Mouse (Mus musculus) forebrain, embryonic 11.5 days (tissue): Measurements from ENCODE around the gene Bptf. TPM values are rescaled to one million over a fixed set of nuclear protein-coding genes. Genes with fewer than 3 reads are reported as not detected.
"Not testable (repeated sequence)": the region's sequence is repeated elsewhere in the genome, so short reads cannot be mapped to it uniquely, and the experiment has no call there.

Experiments used
- ATAC-seq: fragments of 200-750 bp; cut with Nextera tagmentation; replicated peaks from 2 replicates; pipeline ENCODE4 v1.8.0; 2017; ENCODE audit warnings: moderate TSS enrichment; ENCODE audit not compliant: low FRiP score
- DNase-seq: peaks from one replicate; pipeline ENCODE4 v3.0.0-alpha.2; 2017; ENCODE audit warnings: low spot score
- H3K27ac ChIP-seq: fragments of 300-500 bp; sonication (generic); 2 replicates; pipeline ENCODE4 v1.5.1; 2014; ENCODE audit warnings: low read depth, low read length
- H3K27me3 ChIP-seq: fragments of 300-500 bp; sonication (generic); 2 replicates; pipeline ENCODE4 v1.6.1; 2014; ENCODE audit warnings: mild to moderate bottlenecking, low read length, mixed read lengths; ENCODE audit not compliant: control insufficient read depth, insufficient read depth
- H3K36me3 ChIP-seq: fragments of 300-500 bp; sonication (generic); 2 replicates; pipeline ENCODE4 v1.6.1; 2014; ENCODE audit warnings: mild to moderate bottlenecking, low read length, moderate library complexity, mixed read lengths; ENCODE audit not compliant: control insufficient read depth, insufficient read depth
- H3K4me1 ChIP-seq: fragments of 300-500 bp; sonication (generic); replicated peaks from 2 replicates; pipeline ENCODE4 v1.6.1; 2014; ENCODE audit warnings: low read length, mixed read lengths; ENCODE audit not compliant: control insufficient read depth, insufficient read depth
- H3K4me2 ChIP-seq: fragments of 300-500 bp; sonication (generic); 2 replicates; pipeline ENCODE4 v1.6.1; 2014; ENCODE audit warnings: low read depth, mild to moderate bottlenecking, low read length, moderate library complexity, mixed read lengths; ENCODE audit not compliant: severe bottlenecking
- H3K4me3 ChIP-seq: fragments of 300-500 bp; sonication (generic); 2 replicates; pipeline ENCODE4 v1.5.1; 2014; ENCODE audit warnings: low read depth, low read length
- H3K9ac ChIP-seq: fragments of 300-500 bp; sonication (generic); 2 replicates; pipeline ENCODE4 v1.6.1; 2014; ENCODE audit warnings: low read length
- H3K9me3 ChIP-seq: fragments of 300-500 bp; sonication (generic); 2 replicates; pipeline ENCODE4 v1.6.1; 2016; ENCODE audit warnings: low read length, mixed read lengths; ENCODE audit not compliant: control insufficient read depth
- WGBS: fragments of 180-500 bp; shearing (Covaris S2); extraction: QIAGEN DNeasy Blood & Tissue Kit; methylation state at CpG from one replicate; pipeline ENCODE4 v1.1.7; 2014; 5-methylcytosine and 5-hydroxymethylcytosine counted together
- polyA plus RNA-seq: library from polyadenylated mRNA; unstranded; fragments of >200 nt; fragmentation: Nextera tagmentation; extraction: Ambion mirVana; gene quantifications from 2 replicates; pipeline ENCODE4 v1.2.1, GENCODE M21; 2014

Gene Bptf
- polyA plus RNA-seq, 1 experiment from 2014 or later, result 50.6 TPM

- no peaks in the 10 kb centered on the region for H3K4me1 ChIP-seq
- no peak for ATAC-seq
- WGBS, result 87% methylated on average over 2 of the region's 2 CpGs
Measured at GRCm38 (mm10) chr11:107142382-107142781, 10.5 kb upstream of the Bptf start.

GRCm38 (mm10) chr11:107140756-107141155 is 8.8 kb upstream of the Bptf start:
- Histone ChIP-seq H3K27ac (no peak overlapping the region), H3K4me1 (no peaks in the 10 kb centered on the region), H3K4me2 (no peak overlapping the region), H3K9ac (no peak overlapping the region), H3K9me3 (no peaks in the 10 kb centered on the region), H3K27me3 (no peaks in the 10 kb centered on the region), H3K36me3 (no peaks in the 10 kb centered on the region), H3K4me3 (no peak overlapping the region)
- no peak for DNase-seq
- WGBS, result 30% methylated on average over 6 of the region's 6 CpGs
- no peak for ATAC-seq

More at GRCm38 (mm10) chr11:107142382-107142781, 10.5 kb upstream of the Bptf start:
- no peaks in the 10 kb centered on the region for H3K27me3 ChIP-seq
- H3K4me2 ChIP-seq, result no peak overlapping the region
- H3K9ac ChIP-seq, result no peak overlapping the region
- DNase-seq, result no peak
- no peak overlapping the region for H3K27ac ChIP-seq
- no peaks in the 10 kb centered on the region for H3K36me3 ChIP-seq
- no peaks in the 10 kb centered on the region for H3K9me3 ChIP-seq
- H3K4me3 ChIP-seq, result no peak overlapping the region

- H3K4me1 ChIP-seq, result no peaks in the 10 kb centered on the region
Measured at GRCm38 (mm10) chr11:107138633-107139032, 6.7 kb upstream of the Bptf start.

GRCm38 (mm10) chr11:107137593-107137992 is 5.7 kb upstream of the Bptf start:
- no peak overlapping the region for H3K4me3 ChIP-seq
- no peak overlapping the region for H3K4me2 ChIP-seq
- ATAC-seq (no peak), DNase-seq (no peak)
- no peaks in the 10 kb centered on the region; the same call in 1 of the 2 replicates for H3K4me1 ChIP-seq
- no peaks in the 10 kb centered on the region for H3K9me3 ChIP-seq
- no peaks in the 10 kb centered on the region for H3K36me3 ChIP-seq
- whole genome bisulfite sequencing, result 97% methylated on average over 6 of the region's 6 CpGs
- no peaks in the 10 kb centered on the region for H3K27me3 ChIP-seq
- H3K9ac ChIP-seq, result no peak overlapping the region
- H3K27ac ChIP-seq, result no peak overlapping the region

More at GRCm38 (mm10) chr11:107138633-107139032, 6.7 kb upstream of the Bptf start:
- ATAC-seq, result no peak
- peak; percentile 55 for DNase-seq
- Histone ChIP-seq H3K4me2 (no peak overlapping the region), H3K9ac (no peak overlapping the region), H3K27me3 (no peaks in the 10 kb centered on the region), H3K9me3 (no peaks in the 10 kb centered on the region), H3K4me3 (no peak overlapping the region), H3K36me3 (no peaks in the 10 kb centered on the region), H3K27ac (no peak overlapping the region)
- 84% methylated on average over 3 of the region's 3 CpGs for WGBS

GRCm38 (mm10) chr11:107136458-107136857 is 4.5 kb upstream of the Bptf start:
- H3K4me3 ChIP-seq, H3K9ac ChIP-seq, H3K9me3 ChIP-seq, H3K27ac ChIP-seq, ATAC-seq, H3K36me3 ChIP-seq, H3K4me1 ChIP-seq, H3K27me3 ChIP-seq, DNase-seq, H3K4me2 ChIP-seq: not testable (repeated sequence)
- WGBS, result 95% methylated on average over 10 of the region's 10 CpGs

- no peak overlapping the region for H3K4me3 ChIP-seq
- H3K36me3 ChIP-seq, result no peaks in the 10 kb centered on the region
- no peak overlapping the region for H3K9ac ChIP-seq
- DNase-seq, result no peak
- no peaks in the 10 kb centered on the region; the same call in 1 of the 2 replicates for H3K4me1 ChIP-seq
- no peak for ATAC-seq
- H3K4me2 ChIP-seq, result no peak overlapping the region
- H3K27ac ChIP-seq, result no peak overlapping the region
- H3K27me3 ChIP-seq, result no peaks in the 10 kb centered on the region
- no peaks in the 10 kb centered on the region for H3K9me3 ChIP-seq
- 50% methylated on average over 3 of the region's 3 CpGs for WGBS
Measured at GRCm38 (mm10) chr11:107135741-107136140, 3.8 kb upstream of the Bptf start.

GRCm38 (mm10) chr11:107132426-107132825 is 499 bp upstream of the Bptf start:
- H3K36me3 ChIP-seq, result no peaks in the 10 kb centered on the region
- no peaks in the 10 kb centered on the region for H3K9me3 ChIP-seq
- peak overlapping the region; percentile 76 for H3K4me2 ChIP-seq
- H3K4me3 ChIP-seq, result peak overlapping the region; percentile 76
- WGBS, result 1% methylated on average over 16 of the region's 16 CpGs
- no peak overlapping the region; the same call in 1 of the 2 replicates for H3K27ac ChIP-seq
- no peaks in the 10 kb centered on the region for H3K27me3 ChIP-seq
- ATAC-seq, result peak; percentile 55; the same call in 1 of the 2 replicates
- H3K4me1 ChIP-seq, result peaks cover 3% of the 10 kb centered on the region; the same call in 1 of the 2 replicates
- peak overlapping the region; percentile 86 for H3K9ac ChIP-seq
- no peak for DNase-seq

GRCm38 (mm10) chr11:107130879-107131748 is 813 bp downstream of the Bptf start:
- DNase-seq (peak; percentile 82), ATAC-seq (peak; percentile 56)
- Histone ChIP-seq H3K36me3 (no peaks in the 10 kb centered on the region), H3K9me3 (no peaks in the 10 kb centered on the region), H3K27me3 (no peaks in the 10 kb centered on the region), H3K4me3 (peak overlapping the region; percentile 76), H3K4me2 (peak overlapping the region; percentile 76), H3K9ac (peak overlapping the region; percentile 86), H3K27ac (peak overlapping the region; percentile 92), H3K4me1 (peaks cover 3% of the 10 kb centered on the region; the same call in 1 of the 2 replicates)
- 2% methylated on average over 56 of the region's 65 CpGs for WGBS
